Mouse (Mus musculus): ENCODE measurements around the gene Alox5ap.

The Alox5ap gene

DNA sequence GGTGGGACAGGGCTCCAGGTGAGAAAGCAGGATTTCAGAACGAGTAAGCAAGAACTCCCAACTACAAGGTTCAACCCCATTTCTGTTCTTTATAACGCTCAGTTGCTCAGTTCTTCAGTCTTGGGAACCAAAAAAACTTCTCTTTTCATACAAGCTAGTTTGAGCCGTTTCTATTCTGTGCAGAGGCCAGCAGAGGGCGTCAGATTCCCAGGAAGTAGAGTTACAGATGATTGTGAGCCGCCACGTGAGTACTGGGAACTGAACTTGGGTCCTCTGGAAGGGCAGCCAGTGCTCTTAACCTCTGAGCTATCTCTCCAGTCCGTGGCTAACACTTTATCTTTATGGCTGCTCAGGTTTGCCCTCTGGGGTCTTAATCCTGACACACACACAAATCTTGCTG lies 3.1 kb upstream of the Alox5ap start:
- DNase-seq = no peak

DNA sequence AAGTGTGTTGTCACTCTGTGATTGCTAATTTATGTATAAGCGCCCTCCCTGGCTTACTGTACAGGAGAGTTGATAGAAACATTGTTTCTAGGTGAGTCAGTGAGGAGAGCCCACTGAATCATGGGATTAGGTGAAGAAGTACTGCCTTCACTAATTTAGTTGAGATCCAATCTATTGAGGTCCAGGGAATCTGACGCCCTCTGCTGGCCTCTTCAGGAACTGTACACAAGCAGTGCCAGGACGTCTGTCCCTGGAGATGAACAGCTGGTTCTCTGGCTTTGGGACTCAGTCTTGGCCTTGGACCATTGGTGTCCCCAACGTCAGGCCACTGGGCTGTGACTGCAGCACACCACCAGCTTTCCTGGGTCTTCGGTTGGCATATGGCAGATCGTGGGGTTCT lies 2.7 kb upstream of the Alox5ap start:
- DNase-seq = no peak

DNA sequence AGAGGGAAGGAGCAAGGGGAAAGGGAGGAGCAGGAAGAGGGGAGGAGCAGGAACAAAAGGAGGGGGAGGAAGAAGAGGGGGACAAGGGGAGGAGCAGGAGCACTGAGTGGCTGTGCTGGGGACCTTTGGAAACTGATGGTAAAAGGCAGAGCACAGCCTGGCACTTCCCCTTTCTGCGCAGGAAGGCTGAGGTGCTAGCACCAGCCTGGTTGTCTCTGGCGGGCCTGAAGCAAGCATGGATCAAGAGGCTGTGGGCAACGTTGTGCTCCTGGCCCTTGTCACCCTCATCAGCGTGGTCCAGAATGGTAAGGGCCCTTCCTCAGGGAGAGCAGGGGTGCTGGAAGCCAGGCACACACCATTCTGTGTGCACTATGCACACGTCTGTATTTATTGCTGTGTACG lies 312 bp downstream of the Alox5ap start:
- no peak for DNase-seq

DNA sequence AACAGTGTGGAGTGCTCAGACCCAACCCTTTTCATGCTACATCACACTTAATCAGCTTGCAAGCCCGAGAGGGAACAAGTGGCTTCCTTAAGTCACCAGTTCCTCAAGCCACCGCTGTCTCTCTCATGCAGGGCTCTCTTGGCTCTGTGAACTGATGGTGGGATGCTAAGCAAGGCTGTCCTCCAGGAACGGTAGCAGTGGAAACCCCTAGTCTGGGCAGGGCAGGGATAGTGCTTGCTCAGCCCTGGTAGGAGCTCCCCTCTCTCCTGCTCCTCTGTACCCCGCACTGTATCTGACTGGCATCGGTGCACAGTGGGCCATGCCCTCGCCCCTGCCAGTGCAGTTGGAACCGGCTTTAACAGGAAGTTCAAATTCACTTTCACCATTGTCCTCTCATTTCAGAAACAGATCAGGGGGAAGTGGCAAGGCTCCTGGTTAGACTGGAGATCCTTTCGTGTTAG lies 2.2 kb downstream of the Alox5ap start:
- DNase-seq = no peak

DNA sequence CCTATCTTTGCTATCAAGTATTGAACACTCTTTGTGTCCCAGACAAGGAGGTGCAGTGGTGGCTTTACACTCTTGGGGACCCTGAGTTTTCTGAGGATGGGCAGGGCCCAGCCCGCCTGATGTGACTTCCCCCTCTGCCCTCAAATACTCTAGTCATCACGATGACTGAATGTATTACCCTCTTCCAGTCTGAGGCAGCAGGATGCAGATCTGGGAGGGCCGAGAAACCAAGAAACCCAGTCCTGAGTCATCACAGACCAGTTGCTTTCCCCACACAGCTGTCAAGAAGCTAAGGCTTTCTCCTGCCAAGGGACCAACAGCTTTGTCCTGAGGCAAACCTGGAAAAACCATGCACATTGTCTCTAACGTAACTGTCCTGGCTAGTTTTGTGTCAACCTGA lies 2.9 kb downstream of the Alox5ap start:
- no peak for DNase-seq

DNA sequence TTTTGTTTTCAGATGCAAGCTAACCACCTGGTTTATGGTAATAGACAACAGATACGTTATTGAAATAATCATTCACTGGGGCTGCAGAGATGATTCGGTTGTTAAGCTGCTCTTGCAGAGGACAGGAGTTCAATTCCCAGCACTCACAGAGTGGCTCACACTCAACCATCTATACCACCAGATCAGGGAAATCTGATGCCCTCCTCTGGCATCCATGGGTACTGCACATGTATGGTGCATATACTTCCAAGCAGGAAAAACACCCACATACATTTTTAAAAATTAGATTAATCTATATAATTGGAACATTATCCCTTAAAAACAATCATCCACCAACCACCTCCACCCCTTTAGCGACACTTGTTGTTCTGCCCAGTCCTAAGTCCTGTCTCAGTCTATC lies 6.7 kb downstream of the Alox5ap start:
- DNase-seq = no peak

- no peak for DNase-seq
Measured at GRCm38 (mm10) chr5:149272535-149272934, 8.0 kb downstream of the Alox5ap start.

DNA sequence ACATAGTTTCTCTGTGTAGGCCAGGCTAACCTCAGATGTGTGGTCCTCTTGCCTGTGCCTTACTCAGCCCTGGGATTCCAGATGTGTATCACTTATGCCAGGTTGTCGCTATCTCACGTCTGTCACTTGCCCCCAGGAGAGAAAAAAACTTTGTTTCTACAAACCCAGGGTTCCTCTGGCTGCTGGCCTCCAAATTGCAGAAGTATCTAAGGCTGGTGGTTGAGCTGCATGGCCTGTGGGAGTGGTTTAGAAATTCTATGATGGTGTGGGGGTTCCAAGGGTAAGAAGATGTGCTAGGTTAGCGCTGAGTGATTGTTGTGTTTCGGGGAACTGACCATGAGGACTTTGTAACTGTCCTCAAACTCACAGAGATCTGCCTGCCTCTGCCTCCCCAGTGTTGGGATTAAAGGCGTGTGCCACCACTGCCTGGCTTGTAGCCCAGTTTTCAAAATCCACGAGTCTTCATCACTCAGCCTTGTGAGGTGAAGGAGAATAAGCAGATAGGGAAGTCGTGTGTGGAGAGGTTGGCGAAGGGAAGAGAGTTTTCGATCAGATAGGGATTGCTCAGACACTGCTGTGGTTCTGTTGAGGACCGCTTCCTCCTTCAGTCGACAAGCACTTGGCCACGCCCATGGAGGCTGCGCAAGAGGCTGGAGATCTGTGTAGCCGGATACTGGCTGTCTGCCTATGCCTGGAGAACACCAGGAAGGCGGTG lies 10.0 kb downstream of the Alox5ap start:
- no peak for DNase-seq

DNA sequence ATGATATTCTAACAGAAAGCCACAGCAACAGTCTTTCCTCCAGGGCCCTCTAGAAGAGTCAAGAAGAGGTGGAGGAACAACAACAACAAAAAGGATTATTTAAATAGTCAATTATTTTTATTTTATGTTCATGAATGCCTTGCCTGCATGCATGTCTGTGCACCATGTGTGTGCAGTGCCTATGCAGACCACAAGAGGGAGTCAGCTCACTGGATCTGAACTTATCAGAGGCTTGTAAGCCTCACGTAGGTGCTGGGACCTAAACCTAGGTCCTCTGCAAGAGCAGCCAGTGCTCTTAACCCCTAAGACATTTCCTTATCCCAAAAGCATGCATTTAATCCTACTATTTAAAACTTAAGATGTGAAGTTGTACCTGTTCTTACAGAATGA lies 10.5 kb downstream of the Alox5ap start:
- no peak for DNase-seq

DNA sequence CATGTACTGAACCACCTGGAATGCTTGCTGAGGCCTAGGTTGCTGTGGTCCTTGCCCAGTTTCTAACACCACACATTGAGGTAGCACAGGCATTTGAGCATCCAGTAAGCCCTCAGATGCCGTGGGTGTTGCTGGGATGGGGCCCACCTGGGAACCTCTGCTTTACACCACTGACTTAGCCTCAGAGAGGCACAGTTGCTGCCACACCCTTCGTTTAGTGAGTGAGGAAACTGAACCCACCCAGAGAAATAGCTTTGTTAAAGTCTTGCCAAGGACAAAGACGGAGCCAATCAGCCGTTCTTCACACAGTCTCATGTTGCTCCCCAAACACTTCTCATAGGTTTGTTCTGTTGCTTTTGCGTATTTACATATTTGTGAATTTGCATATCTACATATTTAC lies 13.0 kb downstream of the Alox5ap start:
- no peak for DNase-seq

DNA sequence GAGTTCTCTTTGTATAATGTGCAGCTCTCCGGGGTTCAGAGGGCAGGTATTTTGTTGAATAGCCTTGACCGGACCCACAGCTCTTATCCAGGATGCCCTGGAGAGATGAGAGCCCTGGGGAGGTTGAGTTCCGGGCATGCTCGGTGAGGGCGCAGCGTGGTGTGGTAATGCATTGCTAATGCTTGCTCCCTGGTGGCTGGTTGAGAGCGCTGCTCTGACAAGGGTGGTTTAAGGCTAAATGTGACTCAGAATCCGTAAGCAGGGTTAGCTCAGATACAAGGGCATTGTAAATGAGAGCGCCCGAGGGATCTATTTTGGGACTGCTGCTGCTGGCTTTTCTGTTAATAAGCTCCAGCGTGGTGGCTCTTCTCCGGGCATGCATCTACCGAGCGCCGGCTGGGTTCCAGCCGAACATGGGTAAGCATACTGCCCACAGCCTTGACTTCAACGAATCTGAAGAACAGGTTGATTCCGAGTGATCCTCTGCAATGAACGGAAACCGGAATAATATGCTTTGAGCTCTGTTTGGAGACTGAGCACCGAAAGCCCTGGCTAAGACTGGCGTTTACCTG lies 14.8 kb downstream of the Alox5ap start:
- peak; percentile 13 for DNase-seq

DNA sequence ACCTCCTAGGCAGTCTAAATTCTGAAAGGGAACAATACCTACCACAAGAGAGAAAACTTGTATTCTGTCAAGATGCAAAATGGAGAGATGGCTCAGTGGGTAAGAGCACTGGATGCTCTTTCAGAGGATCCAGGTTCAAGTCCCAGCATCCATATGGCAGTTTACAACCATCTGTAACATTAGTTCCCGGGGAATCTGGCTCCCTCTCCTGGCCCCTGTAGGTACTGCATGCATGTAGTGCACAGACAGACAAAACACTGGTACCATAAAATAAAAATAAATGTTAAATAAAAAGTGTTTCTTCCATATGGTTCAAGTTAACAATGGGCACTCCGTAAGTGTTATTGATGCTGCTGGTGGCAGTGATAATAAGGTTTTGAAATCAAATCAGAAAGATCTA lies 18.4 kb downstream of the Alox5ap start:
- DNase-seq = no peak

DNA sequence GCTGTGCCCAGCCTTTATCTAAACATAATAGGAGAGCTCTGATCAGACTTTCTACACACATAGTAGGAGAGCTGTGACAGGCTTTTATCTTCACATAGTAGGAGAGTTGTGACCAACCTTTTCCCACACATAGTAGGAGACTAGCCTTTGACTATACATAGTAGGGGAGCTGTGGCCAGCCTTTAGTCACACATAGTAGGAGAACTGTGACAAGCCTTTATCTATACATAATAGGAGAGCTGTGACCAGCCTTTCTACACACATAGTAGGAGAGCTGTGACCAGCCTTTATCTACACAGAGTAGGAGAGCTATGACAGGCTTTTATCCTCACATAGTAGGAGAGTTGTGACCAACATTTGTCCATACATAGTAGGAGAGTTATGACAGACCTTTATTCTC lies 19.3 kb downstream of the Alox5ap start:
- no peak for DNase-seq

GRCm38 (mm10) chr5:149286021-149286420 lies 21.5 kb downstream of the Alox5ap start:
- peak; percentile 35 for DNase-seq

DNA sequence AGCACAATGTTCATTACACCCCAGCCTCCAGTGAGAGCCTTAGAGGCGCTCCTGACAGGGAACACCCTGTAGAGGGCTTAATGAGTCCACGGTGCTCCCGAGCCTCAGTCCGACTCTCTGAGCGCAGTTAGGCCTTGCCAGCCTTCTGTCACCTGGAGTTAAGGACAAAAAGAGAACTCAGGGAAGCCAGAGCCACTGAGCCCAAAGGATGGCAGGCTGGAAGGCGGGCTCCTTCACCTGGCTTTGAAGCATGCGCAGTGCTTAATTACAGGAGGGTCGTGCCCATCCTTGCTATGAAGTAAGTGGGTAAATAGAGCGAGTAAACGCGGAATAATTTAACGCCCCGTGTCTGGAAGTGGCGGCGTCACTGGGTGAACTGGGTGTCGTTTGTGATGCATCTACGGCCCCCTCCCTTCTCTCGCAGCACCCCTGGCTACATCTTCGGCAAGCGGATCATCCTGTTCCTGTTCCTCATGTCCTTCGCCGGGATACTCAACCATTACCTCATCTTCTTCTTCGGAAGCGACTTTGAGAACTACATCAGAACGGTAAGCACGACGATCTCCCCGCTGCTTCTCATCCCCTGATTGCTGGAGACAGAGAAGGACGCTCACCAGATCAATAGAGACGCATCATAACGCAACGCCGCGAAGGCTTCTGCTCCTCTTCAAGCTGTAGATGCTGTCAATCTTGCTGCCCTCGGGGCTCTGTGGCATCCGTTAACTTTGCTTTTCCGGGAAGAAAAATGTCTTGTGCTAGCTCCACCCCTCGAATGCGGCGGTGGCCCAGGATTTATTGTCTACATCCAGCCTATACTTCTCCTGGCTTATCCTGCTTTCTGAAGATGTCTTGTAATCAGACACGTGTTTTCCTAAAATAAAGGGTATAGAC lies 22.8 kb downstream of the Alox5ap start:
- DNase-seq = peak; percentile 28

GRCm38 (mm10) chr5:149291266-149291665 lies 26.7 kb downstream of the Alox5ap start:
- no peak for DNase-seq

GRCm38 (mm10) chr5:149293071-149293470 lies 28.5 kb downstream of the Alox5ap start:
- DNase-seq = no peak

GRCm38 (mm10) chr5:149296808-149297207 lies 32.2 kb downstream of the Alox5ap start:
- DNase-seq = no peak

- no peak for DNase-seq
Measured at GRCm38 (mm10) chr5:149297464-149297863, 32.9 kb downstream of the Alox5ap start.

DNA sequence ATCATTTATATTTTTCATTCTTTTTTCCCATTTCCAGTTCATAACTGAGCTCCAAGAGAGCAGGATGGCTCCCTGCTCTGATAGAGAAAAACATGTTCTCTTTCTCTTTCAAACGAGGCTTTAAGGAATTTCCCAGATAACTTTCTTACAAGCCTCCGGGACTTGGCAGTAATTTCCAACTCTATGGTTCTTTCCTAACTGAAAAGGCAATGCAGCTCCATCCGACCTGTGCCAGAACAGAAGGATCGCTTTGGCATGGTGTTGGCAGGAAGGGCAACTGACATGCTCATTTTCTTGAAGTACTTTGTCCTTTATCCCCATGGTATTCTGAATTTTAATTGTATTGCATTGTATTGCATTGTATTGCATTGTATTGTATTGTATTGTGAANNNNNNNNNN lies 33.7 kb downstream of the Alox5ap start:
- DNase-seq = no peak

DNA sequence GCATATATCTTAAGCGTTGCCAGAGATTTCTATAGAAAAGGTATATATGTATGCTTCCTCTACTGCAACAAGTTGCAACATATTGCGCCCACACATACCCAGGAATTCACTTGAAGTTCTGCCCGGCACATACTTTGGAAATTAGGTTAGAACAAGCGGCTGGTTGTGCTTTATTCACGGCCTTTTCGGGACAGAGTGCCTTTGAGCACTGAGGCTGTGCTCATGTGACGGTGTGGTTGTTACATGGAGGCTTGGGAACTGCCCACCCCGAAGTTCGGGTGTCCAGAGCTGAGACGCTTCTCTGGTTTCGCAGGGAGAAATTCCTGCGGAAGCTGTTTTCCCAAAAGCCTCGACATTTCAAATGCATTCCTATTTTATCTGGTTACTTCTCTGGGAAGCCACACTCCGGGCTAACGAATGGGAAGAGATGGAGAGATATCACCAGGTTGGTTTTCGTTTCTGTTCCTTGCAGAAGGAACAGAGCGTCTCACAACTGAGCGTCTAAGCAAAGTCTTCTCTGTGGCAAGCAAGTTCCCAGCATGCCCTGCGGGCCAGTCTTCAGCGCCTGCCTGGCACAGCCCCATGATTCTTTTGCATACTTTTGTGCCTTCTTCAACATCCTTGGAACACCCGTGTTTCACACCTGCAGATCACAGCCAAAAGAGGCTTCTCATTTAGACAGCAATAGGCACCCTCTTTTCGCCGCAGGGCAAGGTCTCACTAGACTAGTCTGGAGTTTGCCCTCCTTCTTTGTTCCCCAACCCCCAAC lies 48.5 kb downstream of the Alox5ap start:
- DNase-seq = no peak

DNA sequence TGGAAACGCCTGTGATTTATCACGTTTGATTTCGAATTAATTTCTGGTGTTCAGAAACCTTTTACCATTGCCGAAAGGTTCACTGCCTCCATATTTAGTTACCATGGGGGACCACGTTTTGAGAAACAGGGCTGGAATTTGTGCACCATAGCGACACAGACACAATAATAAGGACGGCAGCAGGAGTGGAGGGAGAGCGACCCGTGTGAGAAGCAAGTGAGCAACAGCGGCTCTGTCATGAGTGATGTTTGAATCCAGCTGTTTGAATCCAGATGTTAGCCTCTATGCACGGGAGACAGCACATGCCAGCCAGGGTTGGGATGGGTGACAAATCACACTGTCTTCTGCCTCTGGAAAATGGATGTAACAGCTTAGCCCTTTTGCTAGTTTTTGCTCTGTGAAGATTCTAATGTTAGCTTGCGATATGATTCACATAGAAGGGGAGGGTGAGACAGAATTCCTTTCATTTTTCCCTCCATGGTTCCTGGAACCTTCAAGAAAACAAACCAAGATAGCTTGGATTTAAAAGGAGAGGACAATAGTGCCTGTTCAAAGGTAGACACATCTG lies 50.0 kb downstream of the Alox5ap start:
- DNase-seq = no peak

- DNase-seq = no peak
Measured at GRCm38 (mm10) chr5:149316926-149317325, 52.4 kb downstream of the Alox5ap start.

All from cerebellum, adult 11 months (tissue).